Mouse (Mus musculus): Measurements from ENCODE around the gene Vps8. TPM values are rescaled to one million over a fixed set of nuclear protein-coding genes. Genes with fewer than 3 reads are reported as not detected.
"Not testable (repeated sequence)": the region's sequence is repeated elsewhere in the genome, so short reads cannot be mapped to it uniquely, and the experiment has no call there.

The Vps8 gene
- polyA plus RNA-seq, 2 experiments, result 3.0 to 5.1 TPM

DNA sequence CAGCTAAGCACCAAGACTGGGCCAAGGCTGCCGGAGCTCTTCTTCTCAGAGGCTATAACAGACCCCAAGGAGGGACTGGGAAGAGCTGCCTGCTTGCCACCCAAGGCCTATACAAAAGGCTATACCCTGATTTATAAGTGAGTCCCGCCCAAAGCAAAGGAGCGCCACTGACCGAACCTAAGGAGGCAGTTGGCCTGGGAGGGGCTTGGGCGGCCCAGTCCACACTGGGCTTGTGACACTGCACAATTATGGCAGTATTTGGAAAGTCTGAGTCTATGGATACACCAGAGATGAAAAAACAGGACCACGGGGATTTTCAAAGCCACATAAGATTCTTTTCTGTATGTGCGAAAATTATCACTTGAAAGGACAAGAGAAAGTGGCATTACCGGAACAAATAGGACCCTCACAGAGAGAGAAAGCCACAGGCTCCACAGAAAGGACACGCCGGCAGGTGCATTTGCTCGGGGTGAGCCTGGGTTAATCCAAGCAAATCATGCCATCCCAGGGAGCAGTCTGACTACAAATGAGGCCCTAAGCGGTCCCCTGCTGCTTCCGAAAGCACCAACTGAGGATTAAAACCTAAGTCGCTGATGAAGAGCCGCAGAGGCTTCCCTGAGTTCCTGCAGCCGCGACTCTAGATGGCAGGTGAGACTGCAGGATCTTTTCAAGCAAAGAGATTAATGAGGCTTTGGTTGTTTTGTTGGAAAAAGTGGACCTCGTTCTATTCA, 241.9 kb downstream of the Vps8 start:
- H3K4me1 ChIP-seq (replicated peaks; ENCODE audit: control insufficient read depth in 2 of 2, insufficient read depth in 2 of 2, low read length in 1 of 2), result no peaks in the 10 kb centered on the region
- no peak overlapping the region for H3K9ac ChIP-seq (replicated peaks)
- DNase-seq (ENCODE audit: low read depth in 3 of 3, low spot score in 3 of 3) (no peak), ATAC-seq (ENCODE audit: insufficient read depth) (no peak)
- no peaks in the 10 kb centered on the region for H3K36me3 ChIP-seq (replicated peaks; ENCODE audit: control insufficient read depth, insufficient read depth, low read depth)
- no peaks in the 10 kb centered on the region for H3K27me3 ChIP-seq (ENCODE audit: control insufficient read depth, insufficient read depth, low read length)
- H3K9me3 ChIP-seq (ENCODE audit: control insufficient read depth, low read length), result no peaks in the 10 kb centered on the region
- no peak overlapping the region for H3K4me2 ChIP-seq (ENCODE audit: low read depth)
- 47% methylated on average over 18 of the region's 18 CpGs for WGBS (ENCODE audit: insufficient replicate concordance)
- H3K4me3 ChIP-seq (ENCODE audit: insufficient read depth in 1 of 2, low read depth in 2 of 2, low read length in 2 of 2), result no peak overlapping the region
- H3K27ac ChIP-seq, result no peak overlapping the region
- no peak for TF ChIP-seq EP300 (IDR thresholded peaks at IDR 0.05; ENCODE audit: low read depth)
- no peak for TF ChIP-seq CTCF (IDR thresholded peaks at IDR 0.05; ENCODE audit: low read depth)

GRCm38 (mm10) chr16:21665423-21665986, 242.6 kb downstream of the Vps8 start:
- Histone ChIP-seq H3K27ac (no peak overlapping the region), H3K4me1 (replicated peaks; ENCODE audit: control insufficient read depth in 2 of 2, insufficient read depth in 2 of 2, low read length in 1 of 2) (no peaks in the 10 kb centered on the region), H3K4me2 (ENCODE audit: low read depth) (no peak overlapping the region), H3K9ac (replicated peaks) (no peak overlapping the region), H3K9me3 (ENCODE audit: control insufficient read depth, low read length) (no peaks in the 10 kb centered on the region), H3K4me3 (ENCODE audit: insufficient read depth in 1 of 2, low read depth in 2 of 2, low read length in 2 of 2) (no peak overlapping the region), H3K36me3 (replicated peaks; ENCODE audit: control insufficient read depth, insufficient read depth, low read depth) (no peaks in the 10 kb centered on the region), H3K27me3 (ENCODE audit: control insufficient read depth, insufficient read depth, low read length) (no peaks in the 10 kb centered on the region)
- DNase-seq (ENCODE audit: low read depth in 3 of 3, low spot score in 3 of 3) (no peak), ATAC-seq (ENCODE audit: insufficient read depth) (no peak)
- 33% methylated on average over 4 of the region's 4 CpGs for WGBS (ENCODE audit: insufficient replicate concordance)
- TF ChIP-seq CTCF (IDR thresholded peaks at IDR 0.05; ENCODE audit: low read depth) (no peak), EP300 (IDR thresholded peaks at IDR 0.05; ENCODE audit: low read depth) (no peak)

DNA sequence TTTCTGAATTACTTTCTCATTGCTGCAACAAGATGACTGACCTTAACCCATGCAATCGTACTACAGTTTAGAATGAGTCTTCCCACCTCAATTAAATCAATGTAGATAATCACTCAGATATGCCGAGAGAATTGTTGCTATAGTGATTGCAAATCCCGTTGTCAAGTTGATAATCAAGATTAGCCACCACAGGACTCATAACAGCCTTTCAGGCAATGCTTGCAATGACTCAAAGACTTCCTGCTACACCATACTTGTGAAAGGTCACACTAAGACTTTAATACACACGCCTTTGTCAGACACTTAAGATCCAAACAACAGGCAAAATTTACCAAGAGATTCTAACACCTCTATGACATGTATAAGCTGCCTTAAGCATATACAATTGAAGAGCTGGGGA, 249.0 kb downstream of the Vps8 start:
- no peak overlapping the region for H3K9ac ChIP-seq (replicated peaks)
- H3K27me3 ChIP-seq (ENCODE audit: control insufficient read depth, insufficient read depth, low read length), result no peaks in the 10 kb centered on the region
- H3K36me3 ChIP-seq (replicated peaks; ENCODE audit: control insufficient read depth, insufficient read depth, low read depth), result no peaks in the 10 kb centered on the region
- no peaks in the 10 kb centered on the region for H3K4me1 ChIP-seq (replicated peaks; ENCODE audit: control insufficient read depth in 2 of 2, insufficient read depth in 2 of 2, low read length in 1 of 2)
- DNase-seq (ENCODE audit: low read depth in 3 of 3, low spot score in 3 of 3), result no peak
- no peak for ATAC-seq (ENCODE audit: insufficient read depth)
- no peak overlapping the region for H3K27ac ChIP-seq
- TF ChIP-seq EP300 (IDR thresholded peaks at IDR 0.05; ENCODE audit: low read depth), result no peak
- no peak for TF ChIP-seq CTCF (IDR thresholded peaks at IDR 0.05; ENCODE audit: low read depth)
- no peaks in the 10 kb centered on the region for H3K9me3 ChIP-seq (ENCODE audit: control insufficient read depth, low read length)
- WGBS (ENCODE audit: insufficient replicate concordance), result 56% methylated on average over 4 of the region's 4 CpGs
- H3K4me2 ChIP-seq (ENCODE audit: low read depth), result no peak overlapping the region
- H3K4me3 ChIP-seq (ENCODE audit: insufficient read depth in 1 of 2, low read depth in 2 of 2, low read length in 2 of 2), result no peak overlapping the region

DNA sequence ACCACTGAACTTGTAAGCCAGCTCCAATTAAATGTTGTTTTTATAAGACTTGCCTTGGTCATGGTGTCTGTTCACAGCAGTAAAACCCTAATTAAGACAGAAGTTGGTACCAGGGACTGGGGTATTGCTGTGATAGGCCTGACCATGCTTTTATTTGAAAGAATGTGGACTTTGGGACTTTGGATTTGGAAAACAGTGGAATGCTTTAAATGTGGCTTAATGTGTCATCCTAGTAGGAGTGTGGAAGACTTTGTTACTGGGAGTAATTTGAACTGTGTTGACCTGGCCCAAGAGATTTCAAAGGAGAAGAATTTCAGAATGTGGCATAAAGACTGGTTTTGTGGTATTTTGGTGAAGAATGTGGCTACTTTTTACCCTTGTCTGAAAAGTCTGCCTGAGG, 250.1 kb downstream of the Vps8 start:
- not testable (repeated sequence) for H3K27me3 ChIP-seq (ENCODE audit: control insufficient read depth, insufficient read depth, low read length); H3K4me1 ChIP-seq (replicated peaks; ENCODE audit: control insufficient read depth in 2 of 2, insufficient read depth in 2 of 2, low read length in 1 of 2); H3K27ac ChIP-seq; H3K9me3 ChIP-seq (ENCODE audit: control insufficient read depth, low read length); H3K36me3 ChIP-seq (replicated peaks; ENCODE audit: control insufficient read depth, insufficient read depth, low read depth); H3K4me3 ChIP-seq (ENCODE audit: insufficient read depth in 1 of 2, low read depth in 2 of 2, low read length in 2 of 2); DNase-seq (ENCODE audit: low read depth in 3 of 3, low spot score in 3 of 3); H3K9ac ChIP-seq (replicated peaks); ATAC-seq (ENCODE audit: insufficient read depth); H3K4me2 ChIP-seq (ENCODE audit: low read depth)

GRCm38 (mm10) chr16:21673651-21674050, 250.7 kb downstream of the Vps8 start:
- not testable (repeated sequence) for H3K36me3 ChIP-seq (replicated peaks; ENCODE audit: control insufficient read depth, insufficient read depth, low read depth); DNase-seq (ENCODE audit: low read depth in 3 of 3, low spot score in 3 of 3); H3K27me3 ChIP-seq (ENCODE audit: control insufficient read depth, insufficient read depth, low read length); ATAC-seq (ENCODE audit: insufficient read depth); H3K4me1 ChIP-seq (replicated peaks; ENCODE audit: control insufficient read depth in 2 of 2, insufficient read depth in 2 of 2, low read length in 1 of 2); H3K4me2 ChIP-seq (ENCODE audit: low read depth); H3K27ac ChIP-seq; H3K4me3 ChIP-seq (ENCODE audit: insufficient read depth in 1 of 2, low read depth in 2 of 2, low read length in 2 of 2); H3K9ac ChIP-seq (replicated peaks); H3K9me3 ChIP-seq (ENCODE audit: control insufficient read depth, low read length)
- 68% methylated on average over 1 of the region's 1 CpGs for WGBS (ENCODE audit: insufficient replicate concordance)
